Mouse (Mus musculus) liver, embryonic 11.5 days (tissue): ENCODE data around the gene Entpd7. TPM values are rescaled to one million over a fixed set of nuclear protein-coding genes. Genes with fewer than 3 reads are reported as not detected.

ENCODE experiments used
- ATAC-seq: fragments of 200-750 bp; cut with Nextera tagmentation; replicated peaks from 2 replicates; pipeline ENCODE4 v1.8.0; 2017; ENCODE audit warnings: moderate number of reproducible peaks, mild to moderate bottlenecking, moderate TSS enrichment, moderate library complexity; ENCODE audit not compliant: low FRiP score
- DNase-seq: peaks from one replicate; pipeline ENCODE4 v3.0.0-alpha.2; 2017; ENCODE audit warnings: low spot score
- H3K27ac ChIP-seq: fragments of 300-500 bp; sonication (generic); 2 replicates; pipeline ENCODE4 v1.5.1; 2014; ENCODE audit warnings: mild to moderate bottlenecking, low read depth, low read length, control low read depth
- H3K27me3 ChIP-seq: fragments of 300-500 bp; sonication (generic); replicated peaks from 2 replicates; pipeline ENCODE4 v1.6.1; 2014; ENCODE audit warnings: low read length, mixed read lengths; ENCODE audit not compliant: control insufficient read depth, insufficient read depth
- H3K36me3 ChIP-seq: fragments of 300-500 bp; sonication (generic); 2 replicates; pipeline ENCODE4 v1.6.1; 2014; ENCODE audit warnings: mild to moderate bottlenecking, low read length, moderate library complexity, mixed read lengths; ENCODE audit not compliant: control insufficient read depth, insufficient read depth
- H3K4me1 ChIP-seq: fragments of 300-500 bp; sonication (generic); replicated peaks from 2 replicates; pipeline ENCODE4 v1.6.1; 2014; ENCODE audit warnings: low read length, mixed read lengths; ENCODE audit not compliant: control insufficient read depth, insufficient read depth
- H3K4me2 ChIP-seq: fragments of 300-500 bp; sonication (generic); 2 replicates; pipeline ENCODE4 v1.6.1; 2014; ENCODE audit warnings: mild to moderate bottlenecking, control low read depth, moderate library complexity
- H3K4me3 ChIP-seq: fragments of 300-500 bp; sonication (generic); 2 replicates; pipeline ENCODE4 v1.5.1; 2014; ENCODE audit warnings: low read depth, low read length, control low read depth
- H3K9ac ChIP-seq: fragments of 300-500 bp; sonication (generic); 2 replicates; pipeline ENCODE4 v1.6.1; 2014; ENCODE audit warnings: low read depth, low read length, control low read depth
- H3K9me3 ChIP-seq: fragments of 300-500 bp; sonication (generic); 2 replicates; pipeline ENCODE4 v1.6.1; 2016; ENCODE audit warnings: low read length, inconsistent platforms, mixed read lengths; ENCODE audit not compliant: control insufficient read depth
- WGBS: fragments of 180-500 bp; shearing (Covaris S2); extraction: QIAGEN DNeasy Blood & Tissue Kit; methylation state at CpG from one replicate; pipeline ENCODE4 v1.1.7; 2014; 5-methylcytosine and 5-hydroxymethylcytosine counted together
- polyA plus RNA-seq: library from polyadenylated mRNA; unstranded; fragments of >200 nt; fragmentation: Nextera tagmentation; extraction: Ambion mirVana; gene quantifications from 2 replicates; pipeline ENCODE4 v1.2.1, GENCODE M21; 2014

Gene Entpd7
- polyA plus RNA-seq, 1 experiment from 2014 or later: 9.2 TPM

DNA sequence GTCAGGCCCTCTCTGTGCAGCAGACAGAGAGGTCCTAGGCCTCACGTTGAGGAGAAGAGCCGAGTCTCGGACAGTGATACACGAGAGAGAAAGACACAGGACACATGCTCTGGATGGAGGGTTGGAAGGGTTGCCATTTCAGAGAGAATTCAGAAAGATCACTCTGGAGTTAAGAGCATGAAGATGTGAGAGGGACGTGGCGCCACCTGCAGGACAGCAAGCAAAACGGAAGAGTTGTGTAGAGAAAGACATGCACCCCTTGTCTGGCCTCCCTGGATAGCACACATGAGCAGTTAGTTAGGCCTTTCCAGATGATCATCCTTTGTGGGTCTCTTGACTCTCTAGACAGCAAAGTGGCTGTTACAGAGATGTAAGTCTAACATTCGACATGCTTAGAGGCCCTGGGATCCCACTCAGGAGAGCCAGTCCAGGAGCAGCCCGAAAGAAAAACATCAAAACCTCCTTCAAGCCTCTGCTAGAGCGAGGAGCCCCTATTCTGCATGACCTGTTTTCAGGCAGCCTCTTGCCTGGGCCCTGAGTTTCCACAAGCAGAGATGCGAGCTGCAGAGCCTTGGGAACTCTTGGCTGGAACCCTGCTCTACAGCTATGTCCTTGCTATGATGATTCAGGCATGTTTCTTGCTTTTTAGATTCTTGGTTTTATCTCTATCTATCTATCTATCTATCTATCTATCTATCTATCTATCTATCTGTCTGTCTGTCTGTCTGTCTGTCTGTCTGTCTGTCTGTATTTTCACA lies 33.6 kb upstream of the Entpd7 start:
- H3K4me1 ChIP-seq: no peaks in the 10 kb centered on the region
- WGBS: 42% methylated on average over 11 of the region's 11 CpGs
- H3K27ac ChIP-seq: no peak overlapping the region
- ATAC-seq (no peak), DNase-seq (no peak)
- no peak overlapping the region for H3K4me2 ChIP-seq
- H3K9ac ChIP-seq: no peak overlapping the region
- peaks cover 9% of the 10 kb centered on the region for H3K27me3 ChIP-seq
- H3K9me3 ChIP-seq: no peaks in the 10 kb centered on the region
- no peak overlapping the region for H3K4me3 ChIP-seq
- H3K36me3 ChIP-seq: no peaks in the 10 kb centered on the region

DNA sequence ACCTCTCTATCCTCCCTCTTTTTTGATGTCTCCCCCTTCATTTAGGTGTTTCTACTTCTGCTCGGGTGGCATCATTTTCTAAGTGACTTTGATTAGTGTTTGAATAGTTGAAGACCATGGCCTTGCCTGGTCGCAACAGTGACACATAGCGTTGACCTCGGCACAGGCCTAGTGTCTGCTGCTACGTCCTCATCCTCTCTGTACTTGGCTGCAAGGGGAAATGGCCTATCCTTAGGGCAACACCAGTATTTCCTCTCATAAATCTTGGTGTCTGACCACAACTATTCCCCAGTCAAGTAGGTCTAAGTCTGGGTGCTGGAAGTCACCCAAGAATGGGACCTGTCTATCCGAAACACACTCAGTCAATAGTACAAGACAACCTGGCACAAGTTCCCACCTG lies 29.8 kb upstream of the Entpd7 start:
- Histone ChIP-seq H3K4me1 (no peaks in the 10 kb centered on the region), H3K27me3 (no peaks in the 10 kb centered on the region; the same call in 1 of the 2 replicates), H3K9ac (no peak overlapping the region), H3K4me2 (no peak overlapping the region), H3K36me3 (peaks cover 10% of the 10 kb centered on the region), H3K27ac (no peak overlapping the region), H3K4me3 (no peak overlapping the region), H3K9me3 (no peaks in the 10 kb centered on the region)
- WGBS: 72% methylated on average over 6 of the region's 6 CpGs
- no peak for ATAC-seq
- no peak for DNase-seq

DNA sequence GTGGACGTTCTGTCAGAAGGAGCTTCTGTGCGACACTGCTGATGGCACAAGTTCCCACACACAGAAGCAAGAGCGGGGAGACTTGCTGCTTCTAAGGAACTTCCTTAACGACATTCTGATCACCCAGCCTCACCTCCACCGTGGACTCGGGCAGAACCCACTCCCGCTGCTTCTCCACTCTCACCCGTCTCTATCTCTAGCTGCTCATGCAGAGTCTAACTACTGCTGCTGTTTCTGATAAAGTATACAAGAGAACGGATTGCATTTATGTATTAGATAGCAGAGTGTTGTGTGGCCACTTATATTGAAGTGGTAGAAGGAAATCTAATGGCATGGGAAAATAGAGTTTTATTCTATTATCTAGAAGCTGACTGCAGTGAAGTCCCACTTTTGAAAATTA lies 28.7 kb upstream of the Entpd7 start:
- Histone ChIP-seq H3K27ac (no peak overlapping the region), H3K36me3 (peaks cover 10% of the 10 kb centered on the region), H3K9ac (no peak overlapping the region), H3K4me2 (no peak overlapping the region), H3K27me3 (no peaks in the 10 kb centered on the region), H3K9me3 (no peaks in the 10 kb centered on the region), H3K4me1 (no peaks in the 10 kb centered on the region), H3K4me3 (no peak overlapping the region)
- ATAC-seq (peak; percentile 26; the same call in 1 of the 2 replicates), DNase-seq (no peak)
- WGBS: 53% methylated on average over 9 of the region's 9 CpGs

DNA sequence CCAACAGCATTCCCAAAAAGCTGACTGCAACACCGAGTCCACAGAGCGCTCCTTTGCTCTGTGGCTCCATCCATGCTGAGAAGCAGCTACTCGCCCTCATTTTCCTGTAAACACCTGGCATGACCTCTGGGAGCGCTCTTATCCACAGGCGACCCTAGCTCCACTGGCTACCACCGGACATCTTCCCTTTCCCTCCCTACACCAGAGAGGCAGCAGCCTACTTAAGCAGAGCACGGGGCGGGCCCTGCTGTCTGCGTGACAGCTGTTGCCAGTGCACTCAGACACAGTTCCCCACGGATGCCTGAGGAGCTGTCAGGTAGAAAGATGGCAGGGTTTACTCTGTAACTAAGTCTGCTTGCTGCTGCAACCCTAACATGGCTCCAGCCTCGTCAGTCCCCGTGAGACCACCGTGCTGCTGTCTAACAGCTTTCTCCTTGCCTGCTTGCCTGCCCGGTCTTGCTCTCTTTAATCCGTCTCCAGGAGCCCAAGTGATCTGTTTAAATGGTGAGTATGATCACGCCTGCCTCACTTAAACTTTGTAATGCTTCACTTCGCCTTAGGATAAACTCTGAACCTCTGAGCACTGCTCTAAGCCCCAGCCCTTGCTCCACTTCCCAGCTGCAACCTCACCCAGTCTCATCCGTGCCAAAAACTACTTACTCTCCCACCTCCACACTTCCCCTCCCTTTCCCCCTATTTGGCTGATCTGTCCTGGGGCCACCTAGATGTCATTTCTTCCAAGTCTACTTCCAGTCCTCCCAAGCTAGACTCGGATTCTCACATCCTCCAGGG lies 27.1 kb upstream of the Entpd7 start:
- Histone ChIP-seq H3K9ac (no peak overlapping the region), H3K27ac (no peak overlapping the region), H3K4me3 (no peak overlapping the region), H3K9me3 (no peaks in the 10 kb centered on the region), H3K36me3 (peaks cover 14% of the 10 kb centered on the region), H3K4me2 (no peak overlapping the region), H3K4me1 (no peaks in the 10 kb centered on the region), H3K27me3 (no peaks in the 10 kb centered on the region)
- ATAC-seq (no peak), DNase-seq (no peak)
- 56% methylated on average over 19 of the region's 19 CpGs for WGBS

DNA sequence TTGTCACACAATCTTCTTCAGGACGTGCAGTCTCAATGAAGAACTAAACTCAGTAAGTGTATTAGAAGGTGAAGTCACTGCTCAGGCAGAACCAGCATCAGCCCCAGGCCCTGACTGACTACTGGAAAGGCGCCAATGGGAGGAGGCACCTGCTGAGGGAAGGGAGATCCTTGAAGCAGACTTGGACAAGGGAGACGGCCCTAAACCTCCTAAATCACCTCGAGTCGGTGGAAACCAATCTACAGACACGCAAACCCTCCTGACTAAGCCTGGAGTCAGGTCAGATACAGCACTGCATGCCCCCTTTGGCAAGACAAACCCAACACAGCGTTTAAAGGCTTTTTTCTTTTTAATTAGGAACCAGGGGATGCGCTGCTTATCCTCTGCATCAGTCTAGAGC lies 26.0 kb upstream of the Entpd7 start:
- H3K4me3 ChIP-seq: no peak overlapping the region
- H3K27me3 ChIP-seq: no peaks in the 10 kb centered on the region
- 83% methylated on average over 8 of the region's 8 CpGs for WGBS
- H3K9ac ChIP-seq: no peak overlapping the region
- no peaks in the 10 kb centered on the region for H3K9me3 ChIP-seq
- ATAC-seq (no peak), DNase-seq (no peak)
- peaks cover 14% of the 10 kb centered on the region for H3K36me3 ChIP-seq
- H3K4me2 ChIP-seq: no peak overlapping the region
- no peak overlapping the region for H3K27ac ChIP-seq
- H3K4me1 ChIP-seq: no peaks in the 10 kb centered on the region

DNA sequence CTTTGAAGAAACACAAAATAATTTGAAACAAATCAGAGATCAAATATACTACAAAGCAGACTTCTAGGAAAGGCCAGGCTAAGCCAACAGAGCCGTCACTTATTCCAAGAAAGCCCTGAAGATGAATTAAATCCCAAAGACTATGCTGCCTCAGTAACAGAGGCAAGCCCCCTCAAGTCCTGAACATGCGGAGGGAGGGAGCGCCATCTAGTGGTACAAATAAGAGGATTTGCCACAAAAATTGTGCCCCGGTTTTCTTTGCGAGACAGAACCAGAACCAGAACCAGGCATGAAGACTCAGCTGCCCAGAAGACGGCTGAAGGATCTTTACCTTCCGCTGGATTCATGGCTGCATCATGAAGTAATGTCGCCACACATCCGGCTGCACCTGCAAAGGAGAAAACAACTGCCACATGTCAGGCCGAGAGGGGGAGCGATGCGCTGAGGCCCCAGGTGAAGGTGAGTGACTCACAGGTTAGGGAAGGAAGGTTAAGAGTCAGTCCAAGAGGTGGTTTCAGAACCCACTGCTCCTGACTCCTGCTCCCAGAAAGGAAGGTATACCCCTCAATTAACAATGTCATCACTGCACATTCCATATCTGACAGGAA lies 23.9 kb upstream of the Entpd7 start:
- Histone ChIP-seq H3K36me3 (peaks cover 14% of the 10 kb centered on the region), H3K4me2 (no peak overlapping the region), H3K27me3 (no peaks in the 10 kb centered on the region), H3K9me3 (no peaks in the 10 kb centered on the region), H3K4me1 (no peaks in the 10 kb centered on the region), H3K27ac (no peak overlapping the region), H3K9ac (no peak overlapping the region), H3K4me3 (no peak overlapping the region)
- ATAC-seq: no peak
- WGBS: 62% methylated on average over 12 of the region's 12 CpGs
- no peak for DNase-seq

DNA sequence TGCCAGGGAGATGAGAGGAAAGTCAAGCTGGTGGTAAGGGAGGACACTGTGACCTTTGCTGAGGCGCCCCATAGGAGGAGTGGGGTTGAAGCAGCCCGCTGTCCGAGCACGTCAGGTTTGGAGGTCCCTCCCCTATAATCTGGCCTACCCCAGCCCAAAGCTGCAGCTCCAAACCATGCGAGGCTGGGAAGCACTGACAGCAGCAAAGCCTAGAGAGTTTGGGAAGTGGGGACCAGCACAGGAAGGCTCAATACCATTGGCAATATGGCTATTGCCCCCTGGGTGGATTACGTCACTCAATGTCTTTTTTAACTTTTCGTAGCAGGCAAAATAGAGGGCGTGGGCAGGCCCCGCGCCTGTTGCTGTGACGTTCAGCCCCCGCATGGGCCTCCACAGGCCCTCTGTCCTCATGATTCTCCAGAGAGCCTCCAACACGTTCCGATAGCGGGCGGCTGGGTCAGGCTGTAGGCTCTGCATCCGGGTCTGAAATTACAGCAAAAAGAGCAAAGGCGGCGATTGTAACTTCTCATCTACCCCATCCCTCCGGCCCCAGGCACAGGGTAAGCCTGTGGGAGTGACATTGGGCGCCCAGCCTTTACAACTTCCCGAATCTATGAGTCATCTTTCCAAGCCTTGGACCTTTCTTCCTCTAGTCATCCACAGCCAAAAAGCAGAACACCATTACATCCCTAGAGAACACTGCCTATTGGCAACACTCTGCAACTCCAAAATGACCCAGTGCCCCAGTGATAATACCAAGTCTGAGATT lies 22.6 kb upstream of the Entpd7 start:
- Histone ChIP-seq H3K4me2 (no peak overlapping the region), H3K4me3 (no peak overlapping the region), H3K27ac (no peak overlapping the region), H3K9me3 (no peaks in the 10 kb centered on the region), H3K36me3 (peaks cover 14% of the 10 kb centered on the region), H3K27me3 (no peaks in the 10 kb centered on the region), H3K9ac (no peak overlapping the region), H3K4me1 (peaks cover 2% of the 10 kb centered on the region; the same call in 1 of the 2 replicates)
- no peak for ATAC-seq
- WGBS: 86% methylated on average over 22 of the region's 22 CpGs
- no peak for DNase-seq

DNA sequence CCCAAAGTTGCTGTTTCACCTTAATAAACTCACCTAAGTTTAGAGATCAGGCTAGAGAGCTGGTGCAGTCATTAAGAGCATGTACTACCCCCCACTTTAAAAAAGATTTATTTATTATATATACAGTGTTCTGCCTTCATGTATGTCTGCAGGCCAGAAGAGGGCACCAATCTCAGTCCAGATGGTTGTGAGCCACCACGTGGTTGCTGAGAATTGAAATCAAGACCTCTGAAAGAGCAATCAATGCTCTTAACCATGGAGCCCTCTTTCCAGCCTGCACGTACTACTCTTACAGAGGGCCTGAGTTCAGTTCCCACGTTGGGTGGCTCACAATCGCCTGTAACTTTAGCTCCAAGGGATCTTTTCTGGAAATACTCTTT lies 22.1 kb upstream of the Entpd7 start:
- Histone ChIP-seq H3K27ac (no peak overlapping the region; the same call in 1 of the 2 replicates), H3K36me3 (peaks cover 14% of the 10 kb centered on the region), H3K4me3 (no peak overlapping the region), H3K9me3 (no peaks in the 10 kb centered on the region), H3K27me3 (no peaks in the 10 kb centered on the region), H3K9ac (no peak overlapping the region), H3K4me1 (peaks cover 2% of the 10 kb centered on the region), H3K4me2 (no peak overlapping the region)
- 61% methylated on average over 4 of the region's 4 CpGs for WGBS
- DNase-seq (no peak), ATAC-seq (no peak)
